Mouse (Mus musculus): ENCODE data around the gene Vgll4.

Vgll4 gene

GRCm38 (mm10) chr6:114976915-114977419, 7.2 kb upstream of the Vgll4 start:
- no peak for DNase-seq (ENCODE audit: low read depth in 1 of 2, low spot score in 2 of 2)

GRCm38 (mm10) chr6:114974331-114974730, 4.5 kb upstream of the Vgll4 start:
- DNase-seq (ENCODE audit: low read depth in 1 of 2, low spot score in 2 of 2) = no peak

GRCm38 (mm10) chr6:114972988-114973387, 3.2 kb upstream of the Vgll4 start:
- DNase-seq (ENCODE audit: low read depth in 1 of 2, low spot score in 2 of 2) = no peak

- no peak for DNase-seq (ENCODE audit: low read depth in 1 of 2, low spot score in 2 of 2)
These were observed 1.1 kb upstream of the Vgll4 start for GRCm38 (mm10) chr6:114970895-114971294.

- DNase-seq (ENCODE audit: low read depth in 1 of 2, low spot score in 2 of 2) = no peak
These were observed 592 bp upstream of the Vgll4 start for GRCm38 (mm10) chr6:114970386-114970785.

GRCm38 (mm10) chr6:114968361-114969212, 1.2 kb downstream of the Vgll4 start:
- no peak for DNase-seq (ENCODE audit: low read depth in 1 of 2, low spot score in 2 of 2)

- DNase-seq (ENCODE audit: low read depth in 1 of 2, low spot score in 2 of 2) = no peak
These were observed 2.2 kb downstream of the Vgll4 start for GRCm38 (mm10) chr6:114967623-114968022.

GRCm38 (mm10) chr6:114966396-114967154, 3.2 kb downstream of the Vgll4 start:
- no peak for DNase-seq (ENCODE audit: low read depth in 1 of 2, low spot score in 2 of 2)

- no peak for DNase-seq (ENCODE audit: low read depth in 1 of 2, low spot score in 2 of 2)
These were observed 4.0 kb downstream of the Vgll4 start for GRCm38 (mm10) chr6:114965802-114966201.

GRCm38 (mm10) chr6:114965396-114965795, 4.4 kb downstream of the Vgll4 start:
- no peak for DNase-seq (ENCODE audit: low read depth in 1 of 2, low spot score in 2 of 2)

- no peak for DNase-seq (ENCODE audit: low read depth in 1 of 2, low spot score in 2 of 2)
These were observed 5.6 kb downstream of the Vgll4 start for GRCm38 (mm10) chr6:114964235-114964634.

- DNase-seq (ENCODE audit: low read depth in 1 of 2, low spot score in 2 of 2) = no peak
These were observed 6.2 kb downstream of the Vgll4 start for GRCm38 (mm10) chr6:114963636-114964035.

- DNase-seq (ENCODE audit: low read depth in 1 of 2, low spot score in 2 of 2) = no peak
These were observed 8.3 kb downstream of the Vgll4 start for GRCm38 (mm10) chr6:114961276-114962068.

GRCm38 (mm10) chr6:114959012-114959398, 10.8 kb downstream of the Vgll4 start:
- no peak for DNase-seq (ENCODE audit: low read depth in 1 of 2, low spot score in 2 of 2)

GRCm38 (mm10) chr6:114958249-114959011, 11.4 kb downstream of the Vgll4 start:
- no peak for DNase-seq (ENCODE audit: low read depth in 1 of 2, low spot score in 2 of 2)

GRCm38 (mm10) chr6:114957756-114958155, 12.0 kb downstream of the Vgll4 start:
- no peak for DNase-seq (ENCODE audit: low read depth in 1 of 2, low spot score in 2 of 2)

GRCm38 (mm10) chr6:114954496-114954895, 15.3 kb downstream of the Vgll4 start:
- no peak for DNase-seq (ENCODE audit: low read depth in 1 of 2, low spot score in 2 of 2)

- DNase-seq (ENCODE audit: low read depth in 1 of 2, low spot score in 2 of 2) = no peak
These were observed 16.2 kb downstream of the Vgll4 start for GRCm38 (mm10) chr6:114953601-114954000.

GRCm38 (mm10) chr6:114952356-114952755, 17.4 kb downstream of the Vgll4 start:
- DNase-seq (ENCODE audit: low read depth in 1 of 2, low spot score in 2 of 2) = no peak

Data from monocyte, adult 2 months (primary cell).